Mouse (Mus musculus): ENCODE measurements at regions not wholly inside any gene's neighbourhood (a gene's known extent, or its start where the extent isn't known, plus 50 kb on each side); places are given as distances from the start of the nearest gene placed in this dataset.

- no peak for DNase-seq
Measured at GRCm38 (mm10) chr6:20982931-20983330, 232.4 kb upstream of the Kcnd2 start.

GRCm38 (mm10) chr6:21005077-21005476 lies 210.2 kb upstream of the Kcnd2 start:
- no peak for DNase-seq

DNA sequence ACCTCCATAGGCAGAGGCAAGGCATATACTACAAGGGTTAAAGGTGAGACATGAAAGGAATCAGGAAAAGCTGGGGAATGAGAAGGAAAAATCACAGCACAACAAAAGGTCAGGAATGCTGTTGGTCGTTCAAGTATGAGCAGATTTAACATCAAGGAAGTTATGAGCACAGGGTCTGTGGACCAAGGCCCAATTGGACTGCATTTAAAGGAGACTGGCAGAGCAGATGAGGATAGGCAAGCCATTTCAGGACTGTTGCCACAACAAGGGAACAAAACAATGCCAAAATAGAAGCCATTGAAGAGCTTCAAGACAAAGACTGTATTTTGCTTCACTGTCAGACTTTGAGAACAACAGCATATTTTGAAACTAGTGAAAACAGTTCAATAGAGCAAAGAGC lies 167.4 kb upstream of the Kcnd2 start:
- peak; percentile 46 to 56 for DNase-seq

- no peak for DNase-seq
Measured at GRCm38 (mm10) chr6:21093015-21093414, 122.3 kb upstream of the Kcnd2 start.

- DNase-seq, result peak; percentile 48 to 70
Measured at GRCm38 (mm10) chr6:21111238-21111992, 103.9 kb upstream of the Kcnd2 start.

- DNase-seq, result no peak
Measured at GRCm38 (mm10) chr6:21122119-21122518, 93.2 kb upstream of the Kcnd2 start.

DNA sequence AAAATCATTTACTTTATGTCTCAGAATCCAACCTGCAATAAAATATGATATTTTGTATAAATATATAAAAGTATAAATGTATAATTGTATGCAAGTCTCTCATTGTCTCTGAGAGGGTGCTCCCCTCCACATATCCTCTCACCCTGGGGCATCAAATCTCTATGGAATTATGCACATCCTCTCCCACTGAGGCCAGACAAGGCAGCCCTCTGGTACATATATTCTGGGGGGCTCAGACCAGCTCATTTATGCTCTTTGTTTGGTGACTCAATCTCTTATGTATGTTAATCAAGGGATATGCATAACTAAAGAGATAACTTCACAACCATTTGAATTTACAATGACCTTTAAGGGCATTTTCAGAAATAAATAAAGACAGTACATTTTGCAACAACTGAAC lies 92.5 kb upstream of the Kcnd2 start:
- DNase-seq, result no peak
